Mouse (Mus musculus) MEL (cell line): ENCODE data around the gene Rnf152. TPM values are rescaled to one million over a fixed set of nuclear protein-coding genes. Genes with fewer than 3 reads are reported as not detected.

Source experiments
- DNase-seq: peaks from one replicate; pipeline ENCODE4 v3.0.0; 2011; ENCODE audit warnings: low read depth, low spot score
- H3K27ac ChIP-seq: 2 replicates; pipeline ENCODE4 v1.5.1; 2012; ENCODE audit warnings: low read depth, mild to moderate bottlenecking, control low read depth, low read length, moderate library complexity; ENCODE audit not compliant: control insufficient read depth
- H3K27me3 ChIP-seq, 2 experiments: fragments of 150-350 bp in 1 of 2; sonication (generic) in 1 of 2; 2 replicates each; pipeline ENCODE4 v1.6.1; 2012; ENCODE audit warnings: low read length in 2 of 2, mild to moderate bottlenecking in 2 of 2, improper control_type of control experiment in 1 of 2, moderate library complexity in 1 of 2; ENCODE audit not compliant: insufficient read depth in 2 of 2, control insufficient read depth in 1 of 2
- H3K36me3 ChIP-seq, 2 experiments: 2 replicates each; pipeline ENCODE4 v1.6.1; 2012 to 2014; ENCODE audit warnings: low read length in 2 of 2, improper control_type of control experiment in 1 of 2, inconsistent platforms in 1 of 2, mild to moderate bottlenecking in 1 of 2; ENCODE audit not compliant: insufficient read depth in 2 of 2, control insufficient read depth in 1 of 2
- H3K4me1 ChIP-seq, 2 experiments: fragments of 150-350 bp in 1 of 2; sonication (generic) in 1 of 2; 2 replicates each; pipeline ENCODE4 v1.6.1; 2012; ENCODE audit warnings: low read length in 2 of 2, improper control_type of control experiment in 1 of 2, mild to moderate bottlenecking in 1 of 2; ENCODE audit not compliant: insufficient read depth in 2 of 2, control insufficient read depth in 1 of 2
- H3K4me3 ChIP-seq, 2 experiments: fragments of 150-350 bp in 1 of 2; sonication (generic) in 1 of 2; 2 replicates each; pipeline ENCODE4 v1.5.1; 2012; ENCODE audit warnings: low read depth in 2 of 2, low read length in 2 of 2, mild to moderate bottlenecking in 2 of 2, moderate library complexity in 2 of 2, control low read depth in 1 of 2, improper control_type of control experiment in 1 of 2; ENCODE audit not compliant: control insufficient read depth in 1 of 2, insufficient read depth in 1 of 2
- H3K79me2 ChIP-seq: 2 replicates; pipeline ENCODE4 v1.6.1; 2012; ENCODE audit warnings: mild to moderate bottlenecking, low read length, moderate library complexity; ENCODE audit not compliant: control insufficient read depth, poor library complexity, insufficient read depth
- H3K9ac ChIP-seq: 2 replicates; pipeline ENCODE4 v1.6.1; 2012; ENCODE audit warnings: low read depth, mild to moderate bottlenecking, control low read depth, low read length, moderate library complexity; ENCODE audit not compliant: control insufficient read depth, poor library complexity, severe bottlenecking
- H3K9me3 ChIP-seq: fragments of 150-350 bp; sonication (generic); replicated peaks from 2 replicates; pipeline ENCODE4 v1.6.1; 2012; ENCODE audit warnings: mild to moderate bottlenecking, low read length, improper control_type of control experiment, moderate library complexity; ENCODE audit not compliant: insufficient read depth
- BHLHE40 ChIP-seq: IDR thresholded peaks from 2 replicates; pipeline ENCODE4 v1.6.1; 2012; ENCODE audit warnings: low read depth, mild to moderate bottlenecking, inconsistent platforms, low read length, improper control_type of control experiment, borderline replicate concordance
- CHD1 ChIP-seq: IDR thresholded peaks from 2 replicates; pipeline ENCODE4 v1.6.1; 2012; ENCODE audit warnings: low read depth, mild to moderate bottlenecking, inconsistent platforms, low read length, improper control_type of control experiment
- CHD2 ChIP-seq: IDR thresholded peaks from 2 replicates; pipeline ENCODE4 v1.6.1; 2011; ENCODE audit warnings: low read length, improper control_type of control experiment
- E2F4 ChIP-seq: IDR thresholded peaks from 2 replicates; pipeline ENCODE4 v1.6.1; 2011; ENCODE audit warnings: low read depth, low read length, improper control_type of control experiment, borderline replicate concordance
- ELF1 ChIP-seq: IDR thresholded peaks from 2 replicates; pipeline ENCODE4 v1.6.1; 2014; ENCODE audit warnings: low read depth, mild to moderate bottlenecking, inconsistent platforms, low read length, improper control_type of control experiment, moderate library complexity
- EP300 ChIP-seq, 2 experiments: IDR thresholded peaks; 2 replicates each; pipeline ENCODE4 v1.6.1; 2011; ENCODE audit warnings: improper control_type of control experiment in 2 of 2, low read length in 2 of 2, low read depth in 1 of 2, mild to moderate bottlenecking in 1 of 2
- GABPA ChIP-seq: IDR thresholded peaks from 2 replicates; pipeline ENCODE4 v1.6.1; 2012; ENCODE audit warnings: low read depth, mild to moderate bottlenecking, inconsistent platforms, low read length, improper control_type of control experiment, moderate library complexity
- GATA1 ChIP-seq: IDR thresholded peaks from 2 replicates; pipeline ENCODE4 v1.6.1; 2011; ENCODE audit warnings: low read depth, low read length, improper control_type of control experiment
- HCFC1 ChIP-seq: IDR thresholded peaks from 2 replicates; pipeline ENCODE4 v1.6.1; 2012; ENCODE audit warnings: low read depth, mild to moderate bottlenecking, inconsistent platforms, low read length, improper control_type of control experiment, moderate library complexity
- JUND ChIP-seq: IDR thresholded peaks from 2 replicates; pipeline ENCODE4 v1.6.1; 2011; ENCODE audit warnings: low read depth, mild to moderate bottlenecking, improper control_type of control experiment, low read length
- MAFK ChIP-seq: IDR thresholded peaks from 2 replicates; pipeline ENCODE4 v1.6.1; 2011; ENCODE audit warnings: low read depth, mild to moderate bottlenecking, low read length, improper control_type of control experiment, borderline replicate concordance
- MYB ChIP-seq: IDR thresholded peaks from 2 replicates; pipeline ENCODE4 v1.6.1; 2011; ENCODE audit warnings: mild to moderate bottlenecking, low read depth, low read length, improper control_type of control experiment
- NRF1 ChIP-seq: IDR thresholded peaks from 2 replicates; pipeline ENCODE4 v1.6.1; 2014; ENCODE audit warnings: low read depth, mild to moderate bottlenecking, inconsistent platforms, low read length, improper control_type of control experiment, moderate library complexity; ENCODE audit not compliant: poor library complexity, insufficient read depth, severe bottlenecking
- POLR2AphosphoS5 ChIP-seq: IDR thresholded peaks from 2 replicates; pipeline ENCODE4 v1.6.1; 2012; ENCODE audit warnings: low read depth, borderline replicate concordance, mild to moderate bottlenecking, inconsistent platforms, low read length, moderate library complexity, mixed read lengths
- RAD21 ChIP-seq: IDR thresholded peaks from 2 replicates; pipeline ENCODE4 v1.6.1; 2011; ENCODE audit warnings: mild to moderate bottlenecking, low read depth, low read length, improper control_type of control experiment
- TAL1 ChIP-seq: IDR thresholded peaks from 2 replicates; pipeline ENCODE4 v1.6.1; 2012; ENCODE audit warnings: mild to moderate bottlenecking, inconsistent platforms, low read length, moderate library complexity, mixed read lengths
- TBP ChIP-seq: IDR thresholded peaks from 2 replicates; pipeline ENCODE4 v1.8.0; 2011; ENCODE audit warnings: low read depth, low read length, improper control_type of control experiment
- TCF12 ChIP-seq: IDR thresholded peaks from 2 replicates; pipeline ENCODE4 v1.6.1; 2014; ENCODE audit warnings: low read depth, mild to moderate bottlenecking, inconsistent platforms, low read length, improper control_type of control experiment, moderate library complexity
- USF1 ChIP-seq: IDR thresholded peaks from 2 replicates; pipeline ENCODE4 v1.6.1; 2014; ENCODE audit warnings: low read depth, mild to moderate bottlenecking, inconsistent platforms, low read length, improper control_type of control experiment, moderate library complexity
- ZC3H11A ChIP-seq: IDR thresholded peaks from 2 replicates; pipeline ENCODE4 v1.6.1; 2012; ENCODE audit warnings: low read depth, mild to moderate bottlenecking, inconsistent platforms, low read length, improper control_type of control experiment
- ZMIZ1 ChIP-seq: IDR thresholded peaks from 2 replicates; pipeline ENCODE4 v1.6.1; 2012; ENCODE audit warnings: low read depth, mild to moderate bottlenecking, inconsistent platforms, low read length, improper control_type of control experiment, moderate library complexity
- ZNF384 ChIP-seq: IDR thresholded peaks from 2 replicates; pipeline ENCODE4 v1.6.1; 2012; ENCODE audit warnings: low read depth, mild to moderate bottlenecking, inconsistent platforms, low read length, improper control_type of control experiment
- polyA plus RNA-seq, 2 experiments: library from polyadenylated mRNA; stranded (reverse) in 1 of 2; unstranded in 1 of 2; fragments of >175 nt in 1 of 2; fragments of >200 nt in 1 of 2; gene quantifications; 2 replicates each; pipeline versions ENCODE4 v1.2.1 to v1.2.4; 2012; ENCODE audit warnings: low replicate concordance in 2 of 2, low read depth in 1 of 2; ENCODE audit not compliant: insufficient read length in 2 of 2, insufficient read depth in 1 of 2, missing spikeins in 1 of 2
- total RNA-seq: library from RNA; depleted of rRNA; stranded (reverse); fragments of 300-350 nt; gene quantifications from 2 replicates; pipeline ENCODE4 v1.2.3, GENCODE M21; 2012

The Rnf152 gene
- total and polyA plus RNA-seq, 3 experiments: not detected

DNA sequence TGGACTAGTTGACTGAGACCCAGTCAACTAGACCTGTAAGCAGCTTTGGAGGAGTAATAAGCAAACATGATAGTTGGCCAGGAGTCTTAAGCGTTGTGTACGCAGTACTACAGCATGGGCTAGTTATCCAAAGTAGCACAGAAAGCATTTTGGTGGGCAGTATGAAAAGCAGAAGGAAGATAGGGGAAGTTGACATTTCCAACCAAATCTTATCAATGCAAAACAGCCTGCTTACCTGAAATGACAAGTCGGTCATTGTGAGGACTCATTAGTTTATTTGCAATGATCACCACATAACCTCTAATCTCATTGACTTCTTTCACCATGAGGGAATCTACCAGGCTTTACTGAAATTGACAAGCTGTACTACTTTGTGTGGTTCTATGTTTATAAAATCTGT lies 107.3 kb downstream of the Rnf152 start:
- H3K27ac ChIP-seq: no peak overlapping the region
- H3K4me1 ChIP-seq: peaks cover 0 to 2% of the 10 kb centered on the region in 2 experiments; a peak in 1 of 4 replicates
- no peak for TF ChIP-seq JUND
- TF ChIP-seq GATA1: 0 out of 2 replicates have a peak, but pooled peaks have one; percentile 15
- TF ChIP-seq EP300 (IDR thresholded peaks at IDR 0.05; ENCODE audit: low read depth in 1 of 2, low read length in 2 of 2): peak; percentile 49 to 62; a peak in 3 of 4 replicates
- no peak for TF ChIP-seq MAFK
- TF ChIP-seq USF1: no peak
- no peak for TF ChIP-seq ZMIZ1
- no peak for TF ChIP-seq TBP
- TF ChIP-seq CHD1: no peak
- peak; percentile 67; the same call in 1 of the 2 replicates for TF ChIP-seq TCF12
- no peak for TF ChIP-seq ZC3H11A
- no peak for TF ChIP-seq ZNF384
- TF ChIP-seq TAL1: 0 out of 2 replicates have a peak, but pooled peaks have one; percentile 20
- TF ChIP-seq RAD21: no peak
- TF ChIP-seq E2F4: no peak
- TF ChIP-seq POLR2AphosphoS5: no peak
- 0 out of 4 replicates have a peak, but pooled peaks cover 0 to 2% of the 10 kb centered on the region in 2 experiments for H3K36me3 ChIP-seq
- no peaks in the 10 kb centered on the region for H3K9me3 ChIP-seq
- no peak overlapping the region for H3K9ac ChIP-seq
- H3K79me2 ChIP-seq: no peaks in the 10 kb centered on the region
- no peak overlapping the region for H3K4me3 ChIP-seq
- peaks cover 0 to 2% of the 10 kb centered on the region in 2 experiments; a peak in 2 of 4 replicates for H3K27me3 ChIP-seq
- peak; percentile 34 for DNase-seq

GRCm38 (mm10) chr1:105246651-105247050 lies 109.9 kb downstream of the Rnf152 start:
- Histone ChIP-seq H3K79me2 (no peaks in the 10 kb centered on the region), H3K9ac (no peak overlapping the region), H3K36me3 (peaks cover 0 to 8% of the 10 kb centered on the region in 2 experiments; a peak in 2 of 4 replicates), H3K4me1 (peaks cover 3 to 5% of the 10 kb centered on the region in 2 experiments; a peak in 3 of 4 replicates), H3K27ac (no peak overlapping the region), H3K27me3 (no peaks in the 10 kb centered on the region; a peak in 1 of 4 replicates), H3K4me3 (no peak overlapping the region), H3K9me3 (no peaks in the 10 kb centered on the region)
- DNase-seq: no peak
- no peak for TF ChIP-seq HCFC1
- no peak for TF ChIP-seq TCF12
- no peak for TF ChIP-seq MAFK
- TF ChIP-seq NRF1: no peak
- no peak for TF ChIP-seq POLR2AphosphoS5
- no peak for TF ChIP-seq E2F4
- no peak for TF ChIP-seq EP300 (IDR thresholded peaks at IDR 0.05; ENCODE audit: low read depth in 1 of 2, low read length in 2 of 2)
- TF ChIP-seq CHD2: no peak
- TF ChIP-seq GABPA: no peak
- no peak for TF ChIP-seq ELF1
- no peak for TF ChIP-seq ZC3H11A
- no peak for TF ChIP-seq RAD21
- no peak for TF ChIP-seq MYB
- no peak for TF ChIP-seq BHLHE40
